Mouse (Mus musculus) left cerebral cortex, adult 2 months (tissue): ENCODE measurements around the gene Foxo1. TPM values are rescaled to one million over a fixed set of nuclear protein-coding genes. Genes with fewer than 3 reads are reported as not detected.

Experiments
- DNase-seq, 2 experiments: peaks; one replicate each; pipeline ENCODE4 v3.0.0; 2021 to 2022; ENCODE audit warnings: low spot score in 2 of 2, mixed read lengths in 1 of 2; ENCODE audit errors: extremely low spot score in 1 of 2
- H3K27ac ChIP-seq: fragments of 200-600 bp; 2 replicates; pipeline ENCODE4 v1.8.1; 2022
- H3K4me3 ChIP-seq: fragments of 200-600 bp; 2 replicates; pipeline ENCODE4 v1.8.1; 2022
- CTCF ChIP-seq: fragments of 200-600 bp; IDR thresholded peaks from 2 replicates; pipeline ENCODE4 v1.8.1; 2022; ENCODE audit warnings: antibody characterized with exemption, mild to moderate bottlenecking, moderate library complexity
- intact Hi-C: fragments of 180-260 bp; cut with DNase I; formaldehyde crosslinking; loops from one replicate; pipeline ENCODE4 v1.15.1; 2025
- total RNA-seq, 2 experiments: library from RNA; stranded (reverse); gene quantifications; 2 replicates each; pipeline ENCODE4 v1.2.3; 2021

Gene Foxo1
- total RNA-seq, 2 experiments from 2014 or later: 10.3 to 13.8 TPM

- H3K27ac ChIP-seq: no peak overlapping the region
- no peak for DNase-seq
- no peak overlapping the region for H3K4me3 ChIP-seq
- peak; percentile 20 for TF ChIP-seq CTCF
- intact Hi-C loops: no loop called here
Observed at GRCm38 (mm10) chr3:52251184-52251583, 17.0 kb upstream of the Foxo1 start.

- Histone ChIP-seq H3K4me3 (no peak overlapping the region), H3K27ac (no peak overlapping the region)
- DNase-seq: no peak
- TF ChIP-seq CTCF: peak; percentile 62
- intact Hi-C loops: loop anchor here (2.0 kb wide), 1 partner anchor 751 kb away; no protein-coding TSS in a partner anchor
Observed at GRCm38 (mm10) chr3:52253656-52254461, 14.3 kb upstream of the Foxo1 start.

- H3K4me3 ChIP-seq: no peak overlapping the region
- DNase-seq: no peak
- H3K27ac ChIP-seq: no peak overlapping the region
- intact Hi-C loops: loop anchor here (2.0 kb wide), 1 partner anchor 750 kb away; no protein-coding TSS in a partner anchor
- TF ChIP-seq CTCF: no peak
Observed at GRCm38 (mm10) chr3:52254496-52254895, 13.6 kb upstream of the Foxo1 start.

- intact Hi-C loops: loop anchor here (5.0 kb wide), 2 partner anchors 704 to 719 kb away; no protein-coding TSS in a partner anchor
- TF ChIP-seq CTCF: peak; percentile 79
- Histone ChIP-seq H3K27ac (no peak overlapping the region), H3K4me3 (peak overlapping the region; percentile 40)
- peak; percentile 40 to 42 for DNase-seq
Observed at GRCm38 (mm10) chr3:52257782-52258441, 10.2 kb upstream of the Foxo1 start.

GRCm38 (mm10) chr3:52258532-52258931 lies 9.6 kb upstream of the Foxo1 start:
- no peak overlapping the region for H3K4me3 ChIP-seq
- intact Hi-C loops: loop anchor here (5.0 kb wide), 2 partner anchors 704 to 719 kb away; no protein-coding TSS in a partner anchor
- no peak for TF ChIP-seq CTCF
- H3K27ac ChIP-seq: no peak overlapping the region
- no peak for DNase-seq

- intact Hi-C loops: loop anchor here (1.0 to 10.0 kb wide), 4 partner anchors 312 to 582 kb away; no protein-coding TSS in a partner anchor
- DNase-seq: peak; percentile 71 to 81
- peak; percentile 95 for TF ChIP-seq CTCF
- no peak overlapping the region for H3K4me3 ChIP-seq
- H3K27ac ChIP-seq: no peak overlapping the region
Observed at GRCm38 (mm10) chr3:52262431-52263161, 5.5 kb upstream of the Foxo1 start.

GRCm38 (mm10) chr3:52264354-52264753 lies 3.8 kb upstream of the Foxo1 start:
- DNase-seq: no peak
- no peak overlapping the region for H3K4me3 ChIP-seq
- no peak overlapping the region for H3K27ac ChIP-seq
- TF ChIP-seq CTCF: no peak
- intact Hi-C loops: loop anchor here (10.0 kb wide), 2 partner anchors 310 to 370 kb away; no protein-coding TSS in a partner anchor

- H3K27ac ChIP-seq: no peak overlapping the region
- H3K4me3 ChIP-seq: peak overlapping the region; percentile 87; the same call in 1 of the 2 replicates
- no peak for TF ChIP-seq CTCF
- intact Hi-C loops: loop anchor here (5.0 to 10.0 kb wide), 4 partner anchors 76 to 368 kb away; no protein-coding TSS in a partner anchor
- DNase-seq: no peak
Observed at GRCm38 (mm10) chr3:52266606-52267160, 1.5 kb upstream of the Foxo1 start.

- intact Hi-C loops: loop anchor here (5.0 to 10.0 kb wide), 4 partner anchors 75 to 368 kb away; no protein-coding TSS in a partner anchor
- no peak for DNase-seq
- H3K4me3 ChIP-seq: peak overlapping the region; percentile 87
- H3K27ac ChIP-seq: peak overlapping the region; percentile 54
- no peak for TF ChIP-seq CTCF
Observed at GRCm38 (mm10) chr3:52267293-52267651, 864 bp upstream of the Foxo1 start.

- Histone ChIP-seq H3K4me3 (peak overlapping the region; percentile 87), H3K27ac (peak overlapping the region; percentile 85)
- no peak for DNase-seq
- TF ChIP-seq CTCF: no peak
- intact Hi-C loops: loop anchor here (2.0 to 10.0 kb wide), 6 partner anchors 74 to 438 kb away; no protein-coding TSS in a partner anchor
Observed at GRCm38 (mm10) chr3:52268487-52268736, 276 bp downstream of the Foxo1 start.
